Mouse (Mus musculus) heart, embryonic 11.5 days (tissue): Measurements from ENCODE around the gene Tmem115. TPM values are rescaled to one million over a fixed set of nuclear protein-coding genes. Genes with fewer than 3 reads are reported as not detected.

ENCODE experiments used
- ATAC-seq: fragments of 200-750 bp; cut with Nextera tagmentation; replicated peaks from 2 replicates; pipeline ENCODE4 v1.8.0; 2017; ENCODE audit warnings: moderate library complexity; ENCODE audit not compliant: insufficient number of reproducible peaks, low FRiP score, low TSS enrichment
- H3K27ac ChIP-seq: fragments of 300-500 bp; sonication (generic); 2 replicates; pipeline ENCODE4 v1.5.1; 2014; ENCODE audit warnings: mild to moderate bottlenecking, low read depth, low read length
- H3K27me3 ChIP-seq: fragments of 300-500 bp; sonication (generic); 2 replicates; pipeline ENCODE4 v1.6.1; 2014; ENCODE audit warnings: mild to moderate bottlenecking, low read length, mixed read lengths; ENCODE audit not compliant: control insufficient read depth, insufficient read depth
- H3K36me3 ChIP-seq: fragments of 300-500 bp; sonication (generic); 2 replicates; pipeline ENCODE4 v1.6.1; 2014; ENCODE audit warnings: mild to moderate bottlenecking, low read length, moderate library complexity, mixed read lengths; ENCODE audit not compliant: control insufficient read depth, insufficient read depth
- H3K4me1 ChIP-seq: fragments of 300-500 bp; sonication (generic); 2 replicates; pipeline ENCODE4 v1.6.1; 2014; ENCODE audit warnings: low read length; ENCODE audit not compliant: control insufficient read depth, insufficient read depth
- H3K4me2 ChIP-seq: fragments of 300-500 bp; sonication (generic); 2 replicates; pipeline ENCODE4 v1.6.1; 2014; ENCODE audit warnings: mild to moderate bottlenecking, moderate library complexity
- H3K4me3 ChIP-seq: fragments of 300-500 bp; sonication (generic); 2 replicates; pipeline ENCODE4 v1.5.1; 2014; ENCODE audit warnings: low read depth, low read length
- H3K9ac ChIP-seq: fragments of 300-500 bp; sonication (generic); 2 replicates; pipeline ENCODE4 v1.6.1; 2014; ENCODE audit warnings: mild to moderate bottlenecking, low read depth, low read length, moderate library complexity
- H3K9me3 ChIP-seq: fragments of 300-500 bp; sonication (generic); replicated peaks from 2 replicates; pipeline ENCODE4 v1.6.1; 2016; ENCODE audit warnings: low read length; ENCODE audit not compliant: control insufficient read depth
- WGBS: fragments of 180-500 bp; shearing (Covaris S2); extraction: QIAGEN DNeasy Blood & Tissue Kit; methylation state at CpG from one replicate; pipeline ENCODE4 v1.1.7; 2014; ENCODE audit not compliant: insufficient replicate concordance; 5-methylcytosine and 5-hydroxymethylcytosine counted together
- polyA plus RNA-seq: library from polyadenylated mRNA; unstranded; fragments of >200 nt; fragmentation: Nextera tagmentation; extraction: Ambion mirVana; gene quantifications from 2 replicates; pipeline ENCODE4 v1.2.1, GENCODE M21; 2014

Gene Tmem115
- polyA plus RNA-seq, 1 experiment from 2014 or later: 37.0 TPM

DNA sequence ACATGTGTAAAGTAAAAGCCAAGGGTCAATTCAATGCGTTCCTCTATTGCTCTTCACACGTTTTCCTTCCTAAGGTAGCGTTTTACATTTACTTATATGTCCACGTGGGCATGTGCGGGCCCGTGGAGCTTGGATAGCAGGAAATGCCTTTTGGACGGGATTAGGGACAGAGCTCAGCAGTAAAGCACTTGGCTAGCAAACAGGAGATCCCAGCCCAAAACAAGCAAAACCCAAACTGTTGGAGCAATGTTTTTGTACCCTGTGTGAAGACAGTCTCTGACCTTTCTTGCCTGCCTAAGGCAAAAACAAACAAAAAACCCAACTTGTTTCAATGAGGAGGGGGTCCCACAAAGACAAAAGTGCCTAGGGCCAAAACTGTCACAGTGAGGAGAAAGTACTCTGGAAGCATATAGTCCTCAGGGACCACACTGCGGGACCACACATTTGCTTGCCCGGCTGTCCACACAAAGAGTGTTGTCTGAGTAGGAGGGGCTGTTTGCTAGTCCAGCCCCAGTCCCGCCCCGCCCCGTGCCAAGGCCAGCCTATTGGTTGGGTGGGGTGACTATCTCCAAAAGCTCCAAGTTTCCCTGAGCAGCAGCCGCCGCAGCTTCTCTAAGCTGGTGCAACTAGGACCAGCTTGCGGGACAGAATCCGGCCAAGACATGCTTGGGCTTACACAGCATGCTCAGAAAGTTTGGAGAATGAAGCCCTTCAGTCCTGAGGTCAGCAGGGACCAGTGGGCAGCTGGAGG lies 42.8 kb downstream of the Tmem115 start, which contains the start of gene Hyal1:
Hyal1 (plus strand) TSS at position 571 of the 751 bp plus-strand sequence.
- Histone ChIP-seq H3K27me3 (no peaks in the 10 kb centered on the region), H3K4me1 (peaks cover 23% of the 10 kb centered on the region), H3K9ac (peak within 1 kb of the TSS; percentile 60), H3K4me3 (peak within 1 kb of the TSS; percentile 27), H3K27ac (no peak within 1 kb of the TSS), H3K4me2 (peak within 1 kb of the TSS; percentile 64), H3K9me3 (no peaks in the 10 kb centered on the region), H3K36me3 (peaks cover 12% of the 10 kb centered on the region)
- 25% methylated on average over 16 of the region's 16 CpGs for WGBS
- peak; percentile 74 for ATAC-seq

DNA sequence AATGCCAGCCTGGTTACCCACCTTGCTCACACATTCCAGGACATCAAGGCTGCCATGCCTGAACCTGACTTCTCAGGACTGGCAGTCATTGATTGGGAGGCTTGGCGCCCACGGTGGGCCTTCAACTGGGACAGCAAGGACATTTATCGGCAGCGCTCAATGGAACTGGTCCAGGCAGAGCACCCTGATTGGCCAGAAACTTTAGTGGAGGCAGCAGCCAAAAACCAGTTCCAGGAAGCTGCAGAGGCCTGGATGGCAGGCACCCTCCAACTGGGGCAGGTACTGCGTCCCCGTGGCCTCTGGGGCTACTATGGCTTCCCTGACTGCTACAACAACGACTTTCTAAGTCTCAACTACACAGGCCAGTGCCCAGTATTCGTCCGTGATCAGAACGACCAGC lies 44.1 kb downstream of the Tmem115 start:
- H3K27me3 ChIP-seq: no peaks in the 10 kb centered on the region
- no peak overlapping the region for H3K4me2 ChIP-seq
- H3K9ac ChIP-seq: no peak overlapping the region
- ATAC-seq: no peak
- no peaks in the 10 kb centered on the region for H3K9me3 ChIP-seq
- no peak overlapping the region for H3K27ac ChIP-seq
- no peak overlapping the region for H3K4me3 ChIP-seq
- 87% methylated on average over 10 of the region's 10 CpGs for WGBS
- peaks cover 5% of the 10 kb centered on the region; the same call in 1 of the 2 replicates for H3K36me3 ChIP-seq
- H3K4me1 ChIP-seq: peaks cover 19% of the 10 kb centered on the region

DNA sequence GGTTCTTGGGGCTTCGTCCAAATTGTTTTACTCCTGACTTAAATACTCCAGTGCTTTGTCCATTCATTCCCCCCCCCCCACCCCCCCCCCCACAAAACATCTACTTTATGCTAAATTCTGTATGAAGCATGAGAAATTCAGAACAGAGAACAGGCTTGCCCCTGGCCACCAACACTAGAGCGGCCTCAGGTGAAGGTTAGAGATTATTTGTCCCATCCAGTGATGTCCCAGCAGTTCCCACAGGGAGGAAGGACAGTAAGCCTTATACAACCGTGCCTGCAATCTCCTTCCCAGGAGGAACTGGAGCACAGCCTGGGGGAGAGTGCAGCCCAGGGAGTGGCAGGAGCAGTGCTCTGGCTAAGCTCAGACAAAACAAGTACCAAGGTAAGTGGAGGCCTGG lies 44.8 kb downstream of the Tmem115 start, which contains the start of gene Naa80:
Naa80 (plus strand) TSS at position 301 of the 400 bp plus-strand sequence.
- H3K36me3 ChIP-seq: peaks cover under 1% of the 10 kb centered on the region; the same call in 1 of the 2 replicates
- peaks cover 19% of the 10 kb centered on the region for H3K4me1 ChIP-seq
- no peak for ATAC-seq
- no peak within 1 kb of the TSS for H3K4me2 ChIP-seq
- H3K9ac ChIP-seq: no peak within 1 kb of the TSS
- 74% methylated on average over 3 of the region's 3 CpGs for WGBS
- no peaks in the 10 kb centered on the region for H3K9me3 ChIP-seq
- H3K4me3 ChIP-seq: no peak within 1 kb of the TSS
- H3K27me3 ChIP-seq: no peaks in the 10 kb centered on the region
- H3K27ac ChIP-seq: no peak within 1 kb of the TSS; the same call in 1 of the 2 replicates

DNA sequence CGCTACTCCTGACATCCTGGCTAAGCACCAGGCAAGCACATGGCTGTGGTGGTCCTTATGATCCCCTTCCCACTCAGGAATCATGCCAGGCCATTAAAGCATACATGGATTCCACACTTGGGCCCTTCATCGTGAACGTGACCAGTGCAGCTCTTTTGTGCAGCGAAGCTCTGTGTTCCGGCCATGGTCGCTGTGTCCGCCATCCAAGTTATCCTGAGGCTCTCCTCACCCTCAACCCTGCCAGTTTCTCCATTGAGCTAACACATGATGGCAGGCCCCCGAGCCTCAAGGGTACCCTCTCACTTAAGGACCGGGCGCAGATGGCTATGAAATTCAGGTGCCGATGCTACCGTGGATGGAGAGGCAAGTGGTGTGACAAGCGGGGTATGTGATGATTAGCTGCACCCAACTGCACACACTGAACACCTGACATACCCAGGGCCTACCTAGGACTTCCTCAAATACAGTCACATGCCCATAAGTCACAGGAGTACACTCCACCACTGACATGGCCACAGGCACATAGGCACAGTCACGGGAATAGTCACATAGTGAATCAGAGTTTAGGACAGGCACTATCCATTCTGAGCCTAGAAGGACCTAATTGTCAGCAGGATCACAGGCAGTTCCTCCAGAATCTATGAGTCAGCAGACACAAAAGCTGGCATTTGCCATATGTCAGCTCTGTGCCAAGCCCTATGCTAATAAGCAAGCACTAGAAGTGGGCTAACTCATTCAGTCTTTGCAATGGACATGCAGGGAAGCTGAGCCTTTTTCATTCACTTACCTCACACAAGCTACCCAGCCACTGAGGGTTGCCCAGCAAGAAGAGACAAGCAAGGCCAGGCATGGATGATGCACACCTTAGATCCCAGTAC lies 45.5 kb downstream of the Tmem115 start:
- Histone ChIP-seq H3K27me3 (no peaks in the 10 kb centered on the region), H3K9ac (no peak overlapping the region), H3K36me3 (no peaks in the 10 kb centered on the region; the same call in 1 of the 2 replicates), H3K4me1 (peaks cover 19% of the 10 kb centered on the region), H3K4me3 (no peak overlapping the region), H3K9me3 (no peaks in the 10 kb centered on the region), H3K27ac (no peak overlapping the region; the same call in 1 of the 2 replicates), H3K4me2 (no peak overlapping the region)
- WGBS: 91% methylated on average over 14 of the region's 14 CpGs
- no peak for ATAC-seq

- peaks cover 19% of the 10 kb centered on the region for H3K4me1 ChIP-seq
- no peaks in the 10 kb centered on the region; the same call in 1 of the 2 replicates for H3K36me3 ChIP-seq
- ATAC-seq: peak; percentile 58
- peak within 1 kb of the TSS; percentile 67 for H3K4me3 ChIP-seq
- H3K27me3 ChIP-seq: no peaks in the 10 kb centered on the region
- H3K27ac ChIP-seq: peak within 1 kb of the TSS; percentile 87
- under 1% methylated on average over 32 of the region's 32 CpGs for WGBS
- H3K4me2 ChIP-seq: peak within 1 kb of the TSS; percentile 96
- peak within 1 kb of the TSS; percentile 89 for H3K9ac ChIP-seq
- no peaks in the 10 kb centered on the region for H3K9me3 ChIP-seq
These were observed 47.0 kb downstream of the Tmem115 start, which contains the start of gene Hyal3 for GRCm38 (mm10) chr9:107580501-107581317. Gene Hyal3, plus strand, starts transcription at chr9:107580818.

DNA sequence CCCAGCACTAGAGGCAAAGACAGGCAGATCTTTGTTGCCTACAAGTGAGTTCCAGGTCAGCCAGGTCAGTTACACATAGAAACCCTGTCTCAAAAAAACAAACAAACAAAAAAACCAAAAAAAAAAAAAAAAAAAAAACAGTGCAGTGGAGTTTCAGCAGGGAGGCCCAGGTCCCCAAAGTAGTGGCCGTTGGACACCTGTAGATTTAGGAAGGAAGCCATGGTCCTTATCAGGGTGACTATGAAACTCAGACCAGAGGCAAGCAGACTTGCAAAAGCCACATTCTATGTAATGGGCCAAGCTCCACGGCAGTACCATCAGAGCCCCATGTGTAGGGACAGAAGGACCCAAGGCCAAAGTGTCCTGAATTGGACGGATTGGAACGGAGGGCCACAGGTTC lies 47.8 kb downstream of the Tmem115 start:
- Histone ChIP-seq H3K4me1 (peaks cover 16% of the 10 kb centered on the region), H3K36me3 (no peaks in the 10 kb centered on the region; the same call in 1 of the 2 replicates), H3K9me3 (no peaks in the 10 kb centered on the region), H3K9ac (peak overlapping the region; percentile 89), H3K4me3 (peak overlapping the region; percentile 67), H3K4me2 (peak overlapping the region; percentile 96), H3K27ac (peak overlapping the region; percentile 87), H3K27me3 (no peaks in the 10 kb centered on the region)
- no peak for ATAC-seq
- WGBS: 70% methylated on average over 4 of the region's 4 CpGs

DNA sequence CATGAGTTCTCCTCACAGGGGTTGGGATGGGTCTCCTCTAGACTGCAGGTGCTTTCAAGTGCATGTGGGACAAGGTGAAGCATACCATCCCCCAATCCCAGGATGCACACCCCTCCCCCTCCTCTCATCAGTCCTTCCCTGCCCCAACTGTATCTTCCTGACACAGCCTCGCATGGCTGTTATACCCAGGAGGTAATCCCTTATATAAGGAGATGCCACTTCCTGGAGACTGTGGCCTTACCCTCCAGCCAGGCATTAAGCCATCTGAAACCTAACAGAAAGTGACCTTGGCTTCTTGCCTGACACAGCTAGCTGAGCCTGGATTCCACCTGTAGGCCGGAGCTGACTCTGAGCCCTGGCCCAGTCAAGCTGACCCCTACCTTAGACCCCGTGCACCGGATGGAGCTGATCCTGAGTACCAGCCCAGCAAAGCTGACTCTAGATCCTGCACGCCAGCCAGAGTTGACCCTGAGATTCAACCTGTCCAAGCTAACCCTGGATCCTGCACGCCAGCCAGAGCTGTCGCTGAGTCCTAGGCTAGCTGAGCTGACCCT lies 48.8 kb downstream of the Tmem115 start:
- no peak overlapping the region for H3K27ac ChIP-seq
- no peak overlapping the region for H3K4me3 ChIP-seq
- no peak for ATAC-seq
- no peak overlapping the region for H3K4me2 ChIP-seq
- H3K36me3 ChIP-seq: no peaks in the 10 kb centered on the region; the same call in 1 of the 2 replicates
- no peaks in the 10 kb centered on the region for H3K27me3 ChIP-seq
- 86% methylated on average over 7 of the region's 7 CpGs for WGBS
- H3K9ac ChIP-seq: no peak overlapping the region
- H3K9me3 ChIP-seq: no peaks in the 10 kb centered on the region
- peaks cover 9% of the 10 kb centered on the region for H3K4me1 ChIP-seq
